Mouse (Mus musculus): Measurements from ENCODE around the gene Chst15.
A peak's percentile ranks its signal among the peaks of the same experiment; 100 is the strongest.

The Chst15 gene

GRCm38 (mm10) chr7:132336781-132337180 lies 19.8 kb upstream of the Chst15 start:
- DNase-seq (ENCODE audit: low spot score in 2 of 2): no peak

DNA sequence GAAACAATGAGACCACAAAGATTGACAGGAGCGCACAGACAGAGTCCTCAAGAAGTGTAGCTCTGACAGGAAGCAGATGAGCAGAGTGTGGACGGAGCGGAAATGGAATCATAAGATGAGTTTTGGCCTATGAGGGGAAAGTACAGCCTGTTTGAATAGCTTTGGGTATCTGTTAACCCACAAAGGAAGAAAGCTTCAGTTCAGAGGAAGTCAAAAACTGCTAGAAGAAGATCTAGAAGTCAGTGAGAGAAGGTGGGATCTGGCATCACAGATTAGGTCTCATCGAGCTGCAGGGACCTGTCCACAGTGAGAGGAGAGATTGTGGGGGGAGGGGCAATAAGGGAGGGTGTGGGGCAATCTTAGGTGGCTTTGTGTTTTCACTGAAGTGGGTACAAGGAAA lies 18.3 kb upstream of the Chst15 start:
- DNase-seq (ENCODE audit: low spot score in 2 of 2): peak; percentile 54 to 55

GRCm38 (mm10) chr7:132333078-132333477 lies 16.1 kb upstream of the Chst15 start:
- DNase-seq (ENCODE audit: low spot score in 2 of 2): no peak

DNA sequence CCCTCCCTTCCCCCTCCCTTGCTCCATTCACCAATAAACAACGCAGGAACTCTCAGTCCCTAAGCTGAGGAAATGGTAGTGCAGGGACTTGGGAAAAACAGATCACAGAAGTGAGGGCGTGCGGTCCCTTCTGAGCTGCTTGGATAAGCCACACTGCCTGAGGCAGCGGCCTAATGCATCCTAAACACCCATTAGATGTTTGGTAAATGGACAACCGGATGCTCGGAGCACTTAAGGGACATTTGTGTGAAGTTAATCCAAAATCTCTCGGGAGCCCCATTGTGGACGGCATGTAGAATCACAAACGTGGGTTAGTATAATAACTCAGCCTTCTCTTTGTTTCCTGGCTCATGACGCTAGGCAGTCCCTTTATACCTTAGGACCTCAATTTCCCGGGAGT lies 15.1 kb upstream of the Chst15 start:
- DNase-seq (ENCODE audit: low spot score in 2 of 2): no peak

- no peak for DNase-seq (ENCODE audit: low spot score in 2 of 2)
Observed at GRCm38 (mm10) chr7:132330179-132330578, 13.2 kb upstream of the Chst15 start.

- no peak for DNase-seq (ENCODE audit: low spot score in 2 of 2)
Observed at GRCm38 (mm10) chr7:132328648-132329047, 11.6 kb upstream of the Chst15 start.

- DNase-seq (ENCODE audit: low spot score in 2 of 2): peak in 1 of 2 experiments; percentile 21
Observed at GRCm38 (mm10) chr7:132325549-132326331, 8.7 kb upstream of the Chst15 start.

DNA sequence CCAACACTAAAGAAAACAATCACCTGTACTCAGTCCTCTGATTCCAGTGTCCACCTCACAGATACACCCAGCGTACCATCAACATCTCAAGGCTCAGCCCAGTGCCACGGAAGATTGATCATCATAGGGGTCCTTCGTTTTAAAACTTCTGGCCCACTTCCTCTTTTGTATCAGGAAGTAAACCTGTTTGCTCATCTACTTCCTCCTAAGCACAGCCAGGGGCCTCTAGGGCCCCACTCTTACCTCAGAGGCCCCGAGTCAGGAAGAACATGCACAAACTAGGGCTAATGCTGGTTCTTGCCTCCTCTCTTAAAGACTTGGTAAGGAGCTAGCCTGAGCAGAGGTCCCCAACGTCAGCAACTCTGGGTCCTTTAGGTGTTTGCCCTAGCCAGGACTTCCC lies 6.4 kb upstream of the Chst15 start:
- DNase-seq (ENCODE audit: low spot score in 2 of 2): peak in 1 of 2 experiments; percentile 73

DNA sequence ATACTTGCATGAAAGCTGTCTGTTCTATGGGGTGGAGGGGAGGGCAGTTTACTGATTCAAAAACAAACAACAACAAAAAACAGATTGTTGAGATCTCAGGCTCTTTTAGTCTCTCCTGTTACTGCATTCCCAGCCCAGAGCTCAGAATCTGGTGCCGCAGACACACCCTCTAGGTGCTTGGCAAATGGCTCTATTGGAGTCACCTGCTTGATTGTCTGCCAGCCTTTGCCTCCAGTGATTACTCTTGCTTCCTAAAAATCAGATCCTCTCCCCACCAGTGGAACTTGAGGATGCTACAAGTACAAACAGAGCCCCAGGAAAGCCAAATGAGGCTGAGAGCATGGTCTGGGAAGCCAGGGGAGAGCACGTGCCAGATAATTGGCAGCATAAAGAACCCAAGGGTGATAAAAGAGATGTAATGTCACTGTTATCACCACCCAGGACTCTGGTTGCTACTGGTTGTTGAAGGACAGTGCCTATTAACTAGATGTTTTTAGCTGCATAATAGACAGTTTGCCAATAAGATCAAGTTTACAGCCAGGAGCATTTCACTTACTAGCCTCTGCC lies 4.4 kb upstream of the Chst15 start:
- no peak for DNase-seq (ENCODE audit: low spot score in 2 of 2)

DNA sequence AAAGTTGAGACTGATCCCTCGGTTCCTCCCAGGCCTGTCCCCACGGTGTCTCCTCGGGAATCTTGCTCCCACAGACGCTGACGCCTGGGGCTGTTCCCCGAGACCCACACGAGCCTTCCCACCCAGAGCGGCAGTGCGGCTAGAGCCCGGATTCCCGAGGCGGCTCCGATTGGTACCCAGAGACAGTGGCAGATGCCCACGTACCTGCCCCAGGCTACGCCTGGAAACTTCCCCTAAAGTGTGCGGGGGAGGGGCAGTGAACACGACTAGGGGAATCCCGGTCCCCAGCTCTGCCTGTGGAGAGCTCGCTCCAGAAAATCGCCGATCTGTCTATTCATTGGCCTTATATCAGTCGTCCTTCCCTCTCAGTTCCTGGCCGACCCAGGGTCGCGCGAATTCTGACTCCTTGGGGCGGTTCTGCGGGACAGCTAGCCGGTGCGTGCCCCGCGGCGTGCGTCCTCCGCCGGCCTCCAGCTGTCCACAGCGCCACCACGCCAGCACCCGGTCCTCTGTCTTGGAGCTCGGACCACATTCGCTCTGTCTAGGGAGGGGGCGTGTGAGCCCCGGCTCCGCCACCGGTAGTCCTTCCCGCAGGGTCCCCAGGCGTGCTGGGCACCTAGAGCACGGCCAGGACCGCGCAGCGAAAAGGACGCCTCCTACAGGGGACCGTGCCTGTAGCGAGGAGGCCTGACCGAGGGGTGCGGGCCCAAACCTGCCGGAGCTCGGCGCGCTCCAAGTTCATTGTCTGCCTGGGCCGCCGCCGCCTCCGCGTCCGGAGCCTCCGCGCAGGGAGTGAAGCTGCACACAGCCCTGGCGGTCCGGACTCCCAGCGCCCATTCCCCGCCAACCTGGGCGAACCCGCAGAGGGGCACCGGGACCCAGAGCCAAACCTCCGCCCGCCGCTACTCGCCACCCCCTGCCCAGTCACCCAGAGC lies 660 bp downstream of the Chst15 start:
- DNase-seq (ENCODE audit: low spot score in 2 of 2): peak; percentile 67 to 82

- DNase-seq (ENCODE audit: low spot score in 2 of 2): peak; percentile 55 to 67
Observed at GRCm38 (mm10) chr7:132315149-132316091, 1.6 kb downstream of the Chst15 start.

- no peak for DNase-seq (ENCODE audit: low spot score in 2 of 2)
Observed at GRCm38 (mm10) chr7:132312396-132312795, 4.6 kb downstream of the Chst15 start.

- no peak for DNase-seq (ENCODE audit: low spot score in 2 of 2)
Observed at GRCm38 (mm10) chr7:132308537-132309191, 8.4 kb downstream of the Chst15 start.

- no peak for DNase-seq (ENCODE audit: low spot score in 2 of 2)
Observed at GRCm38 (mm10) chr7:132307722-132308271, 9.2 kb downstream of the Chst15 start.

DNA sequence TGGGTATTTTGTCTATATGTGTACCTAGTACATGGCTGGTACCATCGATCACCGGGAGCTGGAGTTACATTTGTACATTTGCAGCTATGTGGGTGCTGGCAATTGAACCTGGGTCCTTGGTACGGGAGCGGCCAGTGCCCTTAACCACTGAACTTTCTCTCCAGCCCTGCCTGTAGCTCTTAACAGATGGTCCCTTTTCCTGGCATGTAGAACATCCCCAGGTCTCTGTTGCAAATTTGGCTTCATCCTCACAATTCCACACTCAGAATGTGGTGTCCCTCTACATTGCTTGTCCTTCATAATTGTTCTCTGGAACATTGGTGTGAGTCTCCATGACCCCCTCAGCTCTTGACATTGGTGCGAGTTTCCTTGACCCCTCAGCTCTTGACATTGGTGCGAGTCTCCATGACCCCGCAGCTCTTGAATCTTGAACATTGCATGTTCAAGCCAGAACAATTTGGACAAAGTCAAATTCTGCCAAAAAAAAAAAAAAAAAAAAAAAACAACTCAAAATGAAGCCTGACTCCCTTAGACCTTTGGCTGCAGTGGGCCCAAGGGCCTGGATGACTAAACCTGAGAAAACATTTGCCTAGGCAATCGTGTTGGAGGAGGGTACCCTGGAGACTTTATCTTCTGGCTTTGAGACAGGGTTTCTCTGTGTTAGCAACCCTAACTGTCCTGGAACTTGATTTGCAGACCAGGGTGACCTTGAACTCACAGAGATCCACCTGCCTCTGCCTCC lies 10.2 kb downstream of the Chst15 start:
- DNase-seq (ENCODE audit: low spot score in 2 of 2): no peak

- peak in 1 of 2 experiments; percentile 50 for DNase-seq (ENCODE audit: low spot score in 2 of 2)
Observed at GRCm38 (mm10) chr7:132305492-132306375, 11.3 kb downstream of the Chst15 start.

GRCm38 (mm10) chr7:132304424-132305085 lies 12.5 kb downstream of the Chst15 start:
- DNase-seq (ENCODE audit: low spot score in 2 of 2): peak in 1 of 2 experiments; percentile 16

GRCm38 (mm10) chr7:132303988-132304387 lies 13.0 kb downstream of the Chst15 start:
- DNase-seq (ENCODE audit: low spot score in 2 of 2): peak in 1 of 2 experiments; percentile 8

All from natural killer cell, adult 2 months (primary cell).